Mouse (Mus musculus) adrenal gland, adult 2 months (tissue): ENCODE results near the gene Cactin. TPM values are rescaled to one million over a fixed set of nuclear protein-coding genes. Genes with fewer than 3 reads are reported as not detected.

ENCODE experiments used
- DNase-seq: peaks from one replicate; pipeline ENCODE4 v3.0.0; 2021
- microRNA-seq, 2 experiments: library from miRNA; unstranded; fragments of <30 nt; microRNA quantifications; one replicate each; pipeline ENCODE4 v1.2.0; 2021
- polyA plus RNA-seq: library from polyadenylated mRNA; depleted of rRNA; stranded (reverse); fragments of >200 nt; gene quantifications from 2 replicates; pipeline ENCODE4 v1.2.3, GENCODE M21; 2012; rRNA removed
- total RNA-seq, 2 experiments: library from RNA; stranded (reverse); gene quantifications; 2 replicates each; pipeline ENCODE4 v1.2.3; 2021

The Cactin gene
- total and polyA plus RNA-seq, 3 experiments = 32.6 to 40.3 (median 37.4) TPM

DNA sequence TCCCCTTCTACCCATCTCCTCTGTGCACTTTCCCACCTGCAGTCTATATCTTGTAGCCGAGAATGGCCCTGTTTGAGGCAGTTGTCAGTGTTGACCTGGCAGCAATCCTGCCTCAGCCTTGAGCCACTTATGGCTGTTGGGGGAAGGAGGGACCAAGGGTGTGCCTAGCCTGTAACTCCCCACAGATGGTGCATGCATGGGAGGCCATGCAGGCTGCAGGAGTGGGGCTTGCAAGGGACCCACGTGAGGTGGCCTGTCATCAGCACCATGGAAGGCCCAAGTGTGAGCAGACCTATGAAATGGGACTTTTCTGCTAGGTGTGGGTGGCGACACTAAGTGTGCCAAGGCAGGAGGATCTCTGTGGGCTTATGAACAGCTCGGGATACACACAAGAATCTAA lies 44.2 kb downstream of the Cactin start:
- DNase-seq = no peak

GRCm38 (mm10) chr10:81365672-81366476 lies 45.0 kb downstream of the Cactin start, which contains the start of gene 4930404N11Rik:
Gene 4930404N11Rik (minus strand): TSS chr10:81365816.
- no peak for DNase-seq

DNA sequence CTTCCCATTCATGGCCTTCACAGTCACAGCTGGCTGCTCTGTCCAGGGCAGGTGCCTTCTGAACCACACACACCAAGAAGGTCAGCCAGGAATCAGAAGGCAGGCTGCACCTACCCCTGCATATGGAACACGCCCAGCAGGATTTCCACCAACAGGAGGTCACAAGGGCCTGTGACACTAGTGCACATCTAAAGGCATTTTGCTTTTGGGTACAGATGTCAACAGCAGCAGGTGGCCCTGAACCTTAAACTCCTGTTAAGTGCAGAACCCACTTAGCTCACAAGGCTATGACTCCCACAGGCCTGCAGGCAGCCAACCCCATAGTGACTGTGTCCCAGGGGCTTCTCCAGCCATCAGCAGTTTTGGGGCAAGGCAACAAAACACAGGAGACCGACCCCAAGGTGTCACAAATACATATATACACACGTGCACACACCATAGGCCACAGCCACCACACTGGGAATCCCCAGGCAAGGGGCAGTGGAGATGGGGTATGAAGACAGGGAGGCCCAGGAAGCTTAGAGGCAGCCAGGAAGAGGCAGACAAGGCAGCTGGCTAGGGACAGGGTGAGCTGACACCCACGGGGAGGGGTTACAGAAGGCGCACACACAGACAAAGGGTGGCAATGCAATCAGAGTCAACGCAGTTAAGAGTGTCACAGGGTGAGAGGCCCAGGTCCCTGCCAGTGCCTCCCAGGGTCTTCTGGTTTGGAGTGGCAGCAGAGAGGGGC lies 45.7 kb downstream of the Cactin start:
- DNase-seq = no peak

DNA sequence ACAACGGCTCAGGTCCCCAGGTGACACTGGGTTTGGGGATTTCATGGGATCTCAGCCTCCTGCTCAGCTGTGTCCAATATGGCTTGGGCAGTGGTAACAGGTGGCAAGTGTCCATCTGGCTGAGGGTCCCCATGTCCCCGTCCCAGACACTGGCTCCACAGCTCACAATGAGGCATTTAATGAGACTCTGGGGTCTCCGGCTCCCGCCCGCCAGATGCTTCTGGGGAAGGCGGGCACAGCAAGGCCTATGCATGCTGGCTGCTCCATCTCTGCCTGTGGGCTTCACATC lies 46.2 kb downstream of the Cactin start:
- DNase-seq = no peak

DNA sequence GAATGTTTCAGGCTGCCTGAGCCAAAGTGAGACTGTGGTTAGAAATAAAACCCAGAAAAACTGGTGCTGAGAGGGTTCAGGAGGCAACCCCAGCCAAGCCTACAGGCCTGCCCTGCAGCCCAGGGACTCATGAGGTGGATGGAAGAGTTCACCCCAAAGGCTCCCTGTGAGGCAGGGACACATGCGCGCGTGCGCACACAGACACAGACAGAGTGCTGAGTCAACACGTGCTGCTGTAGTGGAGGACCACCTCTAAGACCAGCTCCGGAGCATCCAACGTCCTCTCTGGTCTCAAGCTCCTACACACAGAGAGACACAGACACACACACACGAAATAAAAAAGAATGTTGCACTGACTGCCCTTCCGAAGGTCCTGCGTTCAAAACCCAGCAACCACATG lies 54.4 kb downstream of the Cactin start:
- DNase-seq = no peak

Small RNA genes within 50 kb of the gene (microRNA-seq; reads per million reads assigned to microRNA genes)
- 13.6 to 15.2 reads per million in 2 experiments for gene Mir3057

Other genes with a start within 250 kb of the Cactin start
Only the 30 nearest of the 32 such genes appear.
- gene Creb3l3, start 222.2 kb upstream of the Cactin start, total RNA-seq = under 1 TPM; 0.59 to 0.86 TPM
- 0.39 and 0.89 TPM in 2 replicates for gene Creb3l3, start 222.2 kb upstream of the Cactin start, polyA plus RNA-seq
- 100 to 1,000 TPM; 157 to 185 TPM for gene Map2k2, start 215.2 kb upstream of the Cactin start, total RNA-seq
- gene Map2k2, start 215.2 kb upstream of the Cactin start, polyA plus RNA-seq = 787 and 873 TPM in 2 replicates
- gene Zbtb7a, start 185.9 kb upstream of the Cactin start, total RNA-seq = 10 to 100 TPM; 62.9 to 80.9 TPM
- 150 and 158 TPM in 2 replicates for gene Zbtb7a, start 185.9 kb upstream of the Cactin start, polyA plus RNA-seq
- gene Pias4, start 153.2 kb upstream of the Cactin start, total RNA-seq = 10 to 100 TPM; 27.3 to 29.8 TPM
- gene Pias4, start 153.2 kb upstream of the Cactin start, polyA plus RNA-seq = 41.4 and 48.6 TPM in 2 replicates
- gene Eef2, start 144.5 kb upstream of the Cactin start, total RNA-seq = 1,000 to 10,000 TPM; 1,393 to 1,508 TPM
- 1,342 and 1,424 TPM in 2 replicates for gene Eef2, start 144.5 kb upstream of the Cactin start, polyA plus RNA-seq
- 10 to 100 TPM; 74.6 to 76.7 TPM for gene Dapk3, start 138.1 kb upstream of the Cactin start, total RNA-seq
- 100 and 127 TPM in 2 replicates for gene Dapk3, start 138.1 kb upstream of the Cactin start, polyA plus RNA-seq
- gene 4930442H23Rik, start 137.3 kb upstream of the Cactin start, total RNA-seq = not detected
- gene 4930442H23Rik, start 137.3 kb upstream of the Cactin start, polyA plus RNA-seq = 0.12 TPM in 1 of 2 replicates, not detected in the other
- not detected for gene Nmrk2, start 119.1 kb upstream of the Cactin start, total RNA-seq
- gene Nmrk2, start 119.1 kb upstream of the Cactin start, polyA plus RNA-seq = not detected in 2 replicates
- 1 to 10 TPM; 2.4 to 3.8 TPM for gene Atcay, start 90.3 kb upstream of the Cactin start, total RNA-seq
- 1.4 and 1.6 TPM in 2 replicates for gene Atcay, start 90.3 kb upstream of the Cactin start, polyA plus RNA-seq
- gene Zfr2, start 87.9 kb upstream of the Cactin start, total RNA-seq = 10 to 100 TPM; 12.6 to 14.1 TPM
- gene Zfr2, start 87.9 kb upstream of the Cactin start, polyA plus RNA-seq = 38.7 and 47.5 TPM in 2 replicates
- gene Matk, start 68.2 kb upstream of the Cactin start, total RNA-seq = under 1 TPM; 0.69 to 0.73 TPM
- gene Matk, start 68.2 kb upstream of the Cactin start, polyA plus RNA-seq = 0.86 and 1.0 TPM in 2 replicates
- gene Mrpl54, start 54.2 kb upstream of the Cactin start, total RNA-seq = 100 to 1,000 TPM; 123 to 131 TPM
- gene Mrpl54, start 54.2 kb upstream of the Cactin start, polyA plus RNA-seq = 193 and 221 TPM in 2 replicates
- gene Apba3, start 54.1 kb upstream of the Cactin start, total RNA-seq = 100 to 1,000 TPM in 1 of 2 experiments, 10 to 100 TPM in 1; 83.5 to 121 TPM
- 165 and 188 TPM in 2 replicates for gene Apba3, start 54.1 kb upstream of the Cactin start, polyA plus RNA-seq
- gene Tjp3, start 29.5 kb upstream of the Cactin start, total RNA-seq = under 1 TPM; 0.41 to 0.92 TPM
- 0.52 and 0.72 TPM in 2 replicates for gene Tjp3, start 29.5 kb upstream of the Cactin start, polyA plus RNA-seq
- 10 to 100 TPM; 34.3 to 44.6 TPM for gene Pip5k1c, start 28.1 kb upstream of the Cactin start, total RNA-seq
- 71.0 and 72.8 TPM in 2 replicates for gene Pip5k1c, start 28.1 kb upstream of the Cactin start, polyA plus RNA-seq
- 10 to 100 TPM; 33.2 to 45.4 TPM for gene Tbxa2r, start 7.6 kb downstream of the Cactin start, total RNA-seq
- gene Tbxa2r, start 7.6 kb downstream of the Cactin start, polyA plus RNA-seq = 137 and 154 TPM in 2 replicates
- gene Gipc3, start 22.2 kb downstream of the Cactin start, total RNA-seq = 10 to 100 TPM in 1 of 2 experiments, 1 to 10 TPM in 1; 2.9 to 10.3 TPM
- 2.8 and 3.2 TPM in 2 replicates for gene Gipc3, start 22.2 kb downstream of the Cactin start, polyA plus RNA-seq
- gene Hmg20b, start 29.4 kb downstream of the Cactin start, total RNA-seq = 10 to 100 TPM; 81.6 to 89.9 TPM
- gene Hmg20b, start 29.4 kb downstream of the Cactin start, polyA plus RNA-seq = 272 and 280 TPM in 2 replicates
- 10 to 100 TPM; 15.3 to 16.5 TPM for gene Mfsd12, start 36.4 kb downstream of the Cactin start, total RNA-seq
- 69.3 and 77.4 TPM in 2 replicates for gene Mfsd12, start 36.4 kb downstream of the Cactin start, polyA plus RNA-seq
- gene 4930404N11Rik, start 44.7 kb downstream of the Cactin start, total RNA-seq = 1 to 10 TPM; 1.2 to 3.6 TPM
- gene 4930404N11Rik, start 44.7 kb downstream of the Cactin start, polyA plus RNA-seq = 9.7 and 12.4 TPM in 2 replicates
- 10 to 100 TPM; 40.7 to 45.0 TPM for gene Fzr1, start 57.4 kb downstream of the Cactin start, total RNA-seq
- 95.6 and 103 TPM in 2 replicates for gene Fzr1, start 57.4 kb downstream of the Cactin start, polyA plus RNA-seq
- 10 to 100 TPM; 39.6 to 54.3 TPM for gene Dohh, start 63.3 kb downstream of the Cactin start, total RNA-seq
- 125 and 132 TPM in 2 replicates for gene Dohh, start 63.3 kb downstream of the Cactin start, polyA plus RNA-seq
- gene Gm48551, start 63.4 kb downstream of the Cactin start, total RNA-seq = 1 to 10 TPM; 1.8 to 2.5 TPM
- 2.9 and 6.7 TPM in 2 replicates for gene Gm48551, start 63.4 kb downstream of the Cactin start, polyA plus RNA-seq
- gene Gm48552, start 67.9 kb downstream of the Cactin start, total RNA-seq = 1 to 10 TPM in 1 of 2 experiments, not detected in 1; 1.4 TPM
- gene Gm48552, start 67.9 kb downstream of the Cactin start, polyA plus RNA-seq = 2.5 and 4.4 TPM in 2 replicates
- gene Smim24, start 71.9 kb downstream of the Cactin start, total RNA-seq = 1 to 10 TPM; 1.4 to 1.6 TPM
- gene Smim24, start 71.9 kb downstream of the Cactin start, polyA plus RNA-seq = 4.5 and 5.4 TPM in 2 replicates
- 100 to 1,000 TPM in 1 of 2 experiments, 10 to 100 TPM in 1; 80.8 to 126 TPM for gene Nfic, start 134.5 kb downstream of the Cactin start, total RNA-seq
- gene Nfic, start 134.5 kb downstream of the Cactin start, polyA plus RNA-seq = 142 and 171 TPM in 2 replicates
- under 1 TPM; 0.55 to 0.78 TPM for gene Celf5, start 161.6 kb downstream of the Cactin start, total RNA-seq
- 1.4 and 2.2 TPM in 2 replicates for gene Celf5, start 161.6 kb downstream of the Cactin start, polyA plus RNA-seq
- 100 to 1,000 TPM; 111 to 123 TPM for gene Ncln, start 175.3 kb downstream of the Cactin start, total RNA-seq
- 562 and 856 TPM in 2 replicates for gene Ncln, start 175.3 kb downstream of the Cactin start, polyA plus RNA-seq
- gene S1pr4, start 179.0 kb downstream of the Cactin start, total RNA-seq = 1 to 10 TPM in 1 of 2 experiments, under 1 TPM in 1; 0.98 to 1.6 TPM
- gene S1pr4, start 179.0 kb downstream of the Cactin start, polyA plus RNA-seq = 3.5 and 3.6 TPM in 2 replicates
- 1 to 10 TPM; 1.1 to 2.2 TPM for gene Gna15, start 203.1 kb downstream of the Cactin start, total RNA-seq
- gene Gna15, start 203.1 kb downstream of the Cactin start, polyA plus RNA-seq = 1.4 and 1.9 TPM in 2 replicates